Mouse (Mus musculus) hindbrain, postnatal 0 days (tissue): ENCODE results near the gene Abl1. TPM values are rescaled to one million over a fixed set of nuclear protein-coding genes. Genes with fewer than 3 reads are reported as not detected.

Experiments
- ATAC-seq: fragments of 200-750 bp; cut with Nextera tagmentation; 2 replicates; pipeline ENCODE4 v1.8.0; 2017; ENCODE audit warnings: mild to moderate bottlenecking, moderate TSS enrichment, moderate library complexity
- DNase-seq: peaks from one replicate; pipeline ENCODE4 v3.0.0-alpha.2; 2015; ENCODE audit warnings: low spot score
- H3K27ac ChIP-seq: fragments of 300-500 bp; sonication (generic); 2 replicates; pipeline ENCODE4 v1.5.1; 2014; ENCODE audit warnings: mild to moderate bottlenecking
- H3K27me3 ChIP-seq: fragments of 300-500 bp; sonication (generic); 2 replicates; pipeline ENCODE4 v1.6.1; 2014; ENCODE audit warnings: low read length, mixed read lengths; ENCODE audit not compliant: insufficient read depth
- H3K36me3 ChIP-seq: fragments of 300-500 bp; sonication (generic); 2 replicates; pipeline ENCODE4 v1.6.1; 2014; ENCODE audit warnings: low read length, mixed read lengths; ENCODE audit not compliant: insufficient read depth
- H3K4me1 ChIP-seq: fragments of 300-500 bp; sonication (generic); 2 replicates; pipeline ENCODE4 v1.6.1; 2014; ENCODE audit warnings: antibody characterized with exemption, low read length, mixed read lengths; ENCODE audit not compliant: insufficient read depth
- H3K4me2 ChIP-seq: fragments of 300-500 bp; sonication (generic); 2 replicates; pipeline ENCODE4 v1.6.1; 2014; ENCODE audit warnings: low read depth, mild to moderate bottlenecking, low read length, moderate library complexity, mixed read lengths
- H3K4me3 ChIP-seq: fragments of 300-500 bp; sonication (generic); 2 replicates; pipeline ENCODE4 v1.5.1; 2014; ENCODE audit warnings: low read length
- H3K9ac ChIP-seq: fragments of 300-500 bp; sonication (generic); replicated peaks from 2 replicates; pipeline ENCODE4 v1.6.1; 2014; ENCODE audit warnings: mild to moderate bottlenecking, low read length, moderate library complexity, mixed read lengths
- H3K9me3 ChIP-seq: fragments of 300-500 bp; sonication (generic); 2 replicates; pipeline ENCODE4 v1.6.1; 2016; ENCODE audit warnings: low read length, mixed read lengths
- CTCF ChIP-seq: IDR thresholded peaks from 2 replicates; pipeline ENCODE4 v1.5.1; 2016; ENCODE audit warnings: antibody characterized with exemption, control low read depth, low read depth
- WGBS: fragments of 180-500 bp; shearing (Covaris S2); extraction: QIAGEN DNeasy Blood & Tissue Kit; methylation state at CpG from one replicate; pipeline ENCODE4 v1.1.7; 2014; 5-methylcytosine and 5-hydroxymethylcytosine counted together
- polyA plus RNA-seq: library from polyadenylated mRNA; unstranded; fragments of >200 nt; fragmentation: Nextera tagmentation; extraction: Ambion mirVana; gene quantifications from 2 replicates; pipeline ENCODE4 v1.2.1, GENCODE M21; 2015
- total RNA-seq: library from RNA; depleted of rRNA; stranded (reverse); fragments of >200 nt; gene quantifications from 2 replicates; pipeline ENCODE4 v1.2.3, GENCODE M21; 2014

Abl1 gene
- total and polyA plus RNA-seq, 2 experiments from 2014 or later = 13.1 to 57.5 TPM

DNA sequence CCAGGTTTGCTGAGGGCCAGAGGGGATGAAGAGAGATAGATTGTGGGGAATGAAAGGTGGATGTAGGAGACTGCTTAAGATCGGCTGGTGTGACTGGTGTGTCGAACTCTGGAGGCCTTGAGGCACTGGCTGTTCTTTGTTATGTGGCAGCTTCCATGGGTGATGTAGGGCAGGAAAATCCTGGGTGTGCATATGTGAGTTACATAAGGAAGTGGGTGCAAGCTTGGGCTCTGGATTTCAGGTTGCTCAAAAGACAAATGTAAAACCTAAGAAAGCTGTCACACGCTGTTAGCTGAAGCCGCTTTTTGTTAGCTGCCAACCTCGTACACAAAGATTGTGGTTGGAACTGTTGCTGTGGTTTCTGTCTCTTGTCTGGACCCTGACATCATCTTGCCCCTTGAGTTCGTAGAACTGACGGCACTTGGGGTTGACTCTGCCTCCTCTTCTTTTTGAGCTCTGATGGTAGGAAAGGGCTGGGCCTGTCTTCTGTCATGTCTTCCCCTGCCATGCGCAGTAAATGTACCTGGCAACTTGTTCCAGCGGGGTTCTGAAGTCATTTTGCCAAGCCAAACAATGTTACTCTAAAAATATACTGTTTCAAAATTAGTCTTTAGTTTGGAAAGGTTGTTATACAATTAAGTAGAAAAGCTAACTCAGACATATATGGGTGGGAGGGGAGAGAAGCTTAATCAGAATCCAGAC, 39.6 kb downstream of the Abl1 start:
- Histone ChIP-seq H3K4me3 (no peak overlapping the region), H3K4me2 (no peak overlapping the region), H3K27me3 (no peaks in the 10 kb centered on the region), H3K9me3 (no peaks in the 10 kb centered on the region), H3K9ac (no peak overlapping the region), H3K4me1 (no peaks in the 10 kb centered on the region; the same call in 1 of the 2 replicates), H3K27ac (no peak overlapping the region), H3K36me3 (no peaks in the 10 kb centered on the region)
- TF ChIP-seq CTCF = no peak
- ATAC-seq = no peak
- DNase-seq = no peak
- 88% methylated on average over 9 of the region's 9 CpGs for WGBS

DNA sequence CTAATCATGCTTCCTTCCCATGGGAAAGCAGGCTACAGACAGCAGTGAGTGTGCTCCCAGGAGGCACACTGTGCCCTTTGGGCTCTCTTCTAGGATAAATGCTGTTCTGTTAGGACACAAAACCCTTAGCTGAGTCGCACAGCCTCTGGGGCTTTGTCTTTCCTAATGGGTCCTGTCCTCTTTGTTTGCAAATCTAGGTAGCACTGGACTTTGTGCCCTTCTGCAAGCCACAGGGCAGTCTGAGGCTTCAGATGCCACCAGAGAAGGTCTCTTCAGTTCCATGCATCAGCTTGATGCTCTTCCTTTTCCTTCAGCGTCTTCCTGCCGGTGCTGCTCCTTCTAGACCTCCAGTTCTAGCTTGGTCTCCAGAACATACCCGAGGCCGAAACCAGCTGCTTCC, 42.5 kb downstream of the Abl1 start:
- DNase-seq (no peak), ATAC-seq (no peak)
- Histone ChIP-seq H3K27me3 (no peaks in the 10 kb centered on the region), H3K4me1 (no peaks in the 10 kb centered on the region; the same call in 1 of the 2 replicates), H3K27ac (no peak overlapping the region), H3K4me2 (no peak overlapping the region), H3K36me3 (no peaks in the 10 kb centered on the region), H3K9ac (no peak overlapping the region), H3K9me3 (no peaks in the 10 kb centered on the region), H3K4me3 (no peak overlapping the region)
- no peak for TF ChIP-seq CTCF
- WGBS = 94% methylated on average over 5 of the region's 5 CpGs

DNA sequence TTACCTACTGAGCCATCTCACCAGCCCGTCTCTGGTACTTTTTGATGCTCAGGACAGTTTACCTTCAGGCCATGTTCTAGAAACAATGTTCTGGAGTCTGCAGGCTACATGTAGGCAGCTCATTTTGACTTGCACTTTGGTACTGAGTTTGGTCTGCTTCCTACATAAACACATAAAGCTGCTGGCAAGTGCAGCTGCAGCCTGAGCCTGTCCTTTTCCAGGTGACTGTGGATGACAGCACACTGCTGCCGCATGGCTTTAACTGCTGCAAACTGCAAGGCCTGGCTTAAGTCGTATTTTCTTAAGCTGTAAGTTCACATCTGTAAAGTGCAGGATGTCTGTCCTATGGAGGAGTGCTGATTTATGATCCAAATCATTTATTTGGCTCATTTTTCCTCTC, 44.3 kb downstream of the Abl1 start:
- DNase-seq = no peak
- WGBS = 80% methylated on average over 3 of the region's 3 CpGs
- Histone ChIP-seq H3K4me2 (no peak overlapping the region), H3K9ac (no peak overlapping the region), H3K9me3 (no peaks in the 10 kb centered on the region), H3K36me3 (no peaks in the 10 kb centered on the region), H3K27me3 (no peaks in the 10 kb centered on the region), H3K4me3 (no peak overlapping the region), H3K4me1 (no peaks in the 10 kb centered on the region; the same call in 1 of the 2 replicates), H3K27ac (no peak overlapping the region)
- no peak for ATAC-seq
- TF ChIP-seq CTCF = no peak

DNA sequence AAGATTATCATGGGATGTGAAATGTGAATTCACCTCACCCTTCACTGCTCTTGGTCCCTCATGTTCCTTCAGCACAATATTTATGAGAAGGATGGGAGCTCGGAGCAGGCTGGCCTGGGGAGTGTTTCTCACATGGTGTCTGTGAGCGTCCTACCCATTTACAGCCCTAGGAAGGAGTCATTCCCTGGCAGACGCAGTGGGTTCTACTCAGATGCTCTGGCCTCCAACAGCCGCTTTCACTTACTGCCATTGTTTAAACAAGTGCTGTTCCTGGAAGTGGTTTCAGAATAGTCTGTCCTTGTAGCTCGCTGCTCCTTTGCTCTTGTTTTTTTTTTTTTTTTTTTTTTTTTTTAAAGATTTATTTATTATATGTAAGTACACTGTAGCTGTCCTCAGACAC, 45.4 kb downstream of the Abl1 start:
- no peaks in the 10 kb centered on the region for H3K4me1 ChIP-seq
- no peak for TF ChIP-seq CTCF
- 73% methylated on average over 5 of the region's 5 CpGs for WGBS
- no peak overlapping the region for H3K27ac ChIP-seq
- no peak overlapping the region for H3K9ac ChIP-seq
- H3K27me3 ChIP-seq = no peaks in the 10 kb centered on the region
- H3K36me3 ChIP-seq = no peaks in the 10 kb centered on the region
- H3K4me3 ChIP-seq = no peak overlapping the region
- no peak for ATAC-seq
- DNase-seq = no peak
- H3K9me3 ChIP-seq = no peaks in the 10 kb centered on the region
- no peak overlapping the region for H3K4me2 ChIP-seq

DNA sequence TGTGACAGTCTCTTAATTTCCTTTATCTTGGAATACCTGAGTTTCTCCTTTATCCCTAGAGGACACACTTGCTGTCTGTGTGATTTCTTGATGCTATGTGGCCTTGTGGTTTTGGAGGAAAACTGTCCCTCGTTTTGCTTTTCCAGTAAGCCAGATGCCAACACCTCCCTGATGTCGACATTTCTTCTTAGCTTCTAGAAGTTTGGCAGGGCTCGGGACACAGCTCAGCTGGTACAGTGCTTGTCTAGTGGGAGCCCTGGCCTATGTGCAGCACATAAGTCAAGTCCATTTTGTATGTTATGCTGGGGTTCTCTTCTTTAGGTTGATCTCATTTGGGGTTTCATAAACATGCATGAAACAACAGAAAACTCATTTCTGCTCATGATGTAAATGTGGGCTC, 50.9 kb downstream of the Abl1 start:
- H3K36me3 ChIP-seq = no peaks in the 10 kb centered on the region
- ATAC-seq (no peak), DNase-seq (no peak)
- no peak overlapping the region for H3K4me2 ChIP-seq
- no peaks in the 10 kb centered on the region for H3K9me3 ChIP-seq
- no peaks in the 10 kb centered on the region for H3K4me1 ChIP-seq
- no peak for TF ChIP-seq CTCF
- no peak overlapping the region for H3K27ac ChIP-seq
- no peak overlapping the region for H3K9ac ChIP-seq
- H3K27me3 ChIP-seq = no peaks in the 10 kb centered on the region
- no peak overlapping the region for H3K4me3 ChIP-seq
- 77% methylated on average over 3 of the region's 3 CpGs for WGBS

DNA sequence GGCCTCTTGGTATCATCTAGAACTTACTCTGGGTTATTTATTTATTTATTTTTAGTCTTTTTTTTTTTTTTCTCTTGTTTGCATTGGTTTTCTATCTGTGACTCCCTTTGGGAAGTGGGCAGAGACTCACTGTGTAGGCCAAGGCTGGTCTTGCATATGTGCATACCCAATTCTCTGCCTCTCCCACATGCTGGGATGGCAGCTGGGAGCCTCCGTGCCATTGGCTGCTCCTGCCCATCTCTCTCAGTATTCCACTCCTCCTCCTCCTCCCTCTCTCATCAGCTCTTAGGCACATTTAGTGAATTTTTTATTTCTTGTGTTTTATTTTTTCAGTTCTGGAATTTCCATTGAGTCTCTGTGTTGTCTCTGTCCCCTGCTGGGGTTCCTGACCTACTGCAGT, 53.6 kb downstream of the Abl1 start:
- TF ChIP-seq CTCF = no peak

DNA sequence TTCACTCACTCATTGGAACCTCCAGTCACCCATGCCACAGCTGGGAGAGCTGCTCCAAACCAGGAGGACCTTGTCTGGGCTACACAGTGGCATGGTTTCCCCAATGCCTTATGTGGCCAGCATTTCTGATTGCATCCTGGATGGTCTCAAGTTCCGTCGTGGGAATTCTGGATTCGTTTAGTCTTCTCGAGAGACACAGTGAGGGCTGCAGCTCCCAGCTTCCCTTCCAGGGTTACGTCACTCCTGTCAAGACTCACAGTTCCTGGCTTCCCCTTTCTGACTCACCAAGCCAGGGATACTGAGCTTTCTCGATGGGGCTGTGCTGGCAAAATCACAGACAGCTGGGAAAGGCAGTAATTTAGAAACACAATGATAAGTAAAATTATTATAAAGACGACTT, 54.0 kb downstream of the Abl1 start:
- ATAC-seq = no peak

More for the DNA sequence above, 53.6 kb downstream of the Abl1 start:
- DNase-seq (no peak), ATAC-seq (no peak)
- Histone ChIP-seq H3K27me3 (no peaks in the 10 kb centered on the region), H3K27ac (no peak overlapping the region), H3K4me1 (no peaks in the 10 kb centered on the region), H3K9me3 (no peaks in the 10 kb centered on the region), H3K9ac (no peak overlapping the region), H3K36me3 (no peaks in the 10 kb centered on the region), H3K4me2 (no peak overlapping the region), H3K4me3 (no peak overlapping the region)
- WGBS = 38% methylated on average over 1 of the region's 1 CpGs

More for the DNA sequence above, 54.0 kb downstream of the Abl1 start:
- no peak overlapping the region for H3K4me3 ChIP-seq
- H3K36me3 ChIP-seq = no peaks in the 10 kb centered on the region
- no peak for TF ChIP-seq CTCF
- H3K4me2 ChIP-seq = no peak overlapping the region
- no peak overlapping the region for H3K9ac ChIP-seq
- no peaks in the 10 kb centered on the region for H3K4me1 ChIP-seq
- H3K9me3 ChIP-seq = no peaks in the 10 kb centered on the region
- no peaks in the 10 kb centered on the region for H3K27me3 ChIP-seq
- DNase-seq = no peak
- 36% methylated on average over 7 of the region's 7 CpGs for WGBS
- no peak overlapping the region for H3K27ac ChIP-seq
